Mouse (Mus musculus): ENCODE measurements around the gene Ilf2.

- TF ChIP-seq TAL1 (IDR thresholded peaks at IDR 0.05; ENCODE audit: low read length), result no peak
- TF ChIP-seq GATA1 (IDR thresholded peaks at IDR 0.05; ENCODE audit: low read length), result no peak
These were observed 10.1 kb upstream of the Ilf2 start, which contains the start of gene Npr1 for GRCm38 (mm10) chr3:90465686-90466310.
